Mouse (Mus musculus): Measurements from ENCODE around the gene Medag. TPM values are rescaled to one million over a fixed set of nuclear protein-coding genes. Genes with fewer than 3 reads are reported as not detected.

Gene Medag
- 0.11 and 0.21 TPM in 2 replicates for polyA plus RNA-seq (2015; fragmentation: Nextera tagmentation; extraction: Ambion mirVana)

DNA sequence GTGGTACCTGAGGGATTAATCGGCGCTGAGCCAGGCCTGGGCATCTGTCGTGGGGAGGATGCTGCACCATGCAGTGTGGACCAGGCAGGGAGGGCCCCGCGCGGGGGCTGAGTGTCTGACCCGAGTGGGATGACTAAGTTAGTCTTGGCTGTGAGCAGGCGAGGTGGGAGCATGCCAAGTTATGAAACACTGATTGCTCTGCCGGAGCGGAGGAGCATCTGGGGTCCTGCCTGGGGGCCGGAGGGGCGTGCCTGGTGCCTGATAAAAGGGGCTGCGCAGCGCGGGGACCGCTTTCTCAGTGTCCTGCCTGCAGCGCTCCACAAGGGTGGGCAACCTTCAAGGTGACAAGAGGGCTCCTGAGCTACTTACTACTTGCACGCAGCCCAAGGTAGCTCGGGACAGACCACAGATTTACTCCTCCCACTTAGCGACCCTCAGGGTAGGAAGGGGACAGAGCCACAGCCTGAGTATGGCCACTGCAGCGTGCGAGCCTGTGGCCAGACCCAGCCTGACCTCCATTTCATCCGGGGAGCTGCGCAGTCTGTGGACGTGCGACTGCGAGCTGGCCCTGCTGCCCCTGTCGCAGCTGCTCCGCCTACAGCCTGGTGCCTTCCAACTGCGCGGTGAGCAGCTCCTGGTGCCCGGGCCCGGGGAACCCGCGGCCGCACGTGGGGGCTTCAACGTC lies at the start of gene Medag:
Gene Medag (plus strand): TSS at position 241 of the 685 bp plus-strand sequence.
- H3K4me2 ChIP-seq (ENCODE audit: low read depth, low read length) = peak within 1 kb of the TSS; percentile 37
- H3K4me1 ChIP-seq (ENCODE audit: insufficient read depth) = no peaks in the 10 kb centered on the region
- ATAC-seq (no peak), DNase-seq (peak; percentile 20)
- H3K36me3 ChIP-seq (replicated peaks; ENCODE audit: insufficient read depth, low read length) = no peaks in the 10 kb centered on the region
- H3K9ac ChIP-seq (replicated peaks) = no peak within 1 kb of the TSS
- H3K27me3 ChIP-seq (ENCODE audit: insufficient read depth, low read length) = peaks cover 6% of the 10 kb centered on the region
- H3K4me3 ChIP-seq (ENCODE audit: low read depth, low read length) = peak within 1 kb of the TSS; percentile 13
- no peak for TF ChIP-seq CTCF (IDR thresholded peaks at IDR 0.05; ENCODE audit: low read depth)
- TF ChIP-seq EP300 (IDR thresholded peaks at IDR 0.05; ENCODE audit: low read depth) = no peak
- H3K9me3 ChIP-seq (ENCODE audit: low read length) = no peaks in the 10 kb centered on the region
- 12% methylated on average over 33 of the region's 38 CpGs for WGBS (ENCODE audit: insufficient replicate concordance)
- no peak within 1 kb of the TSS for H3K27ac ChIP-seq (ENCODE audit: low read depth)

DNA sequence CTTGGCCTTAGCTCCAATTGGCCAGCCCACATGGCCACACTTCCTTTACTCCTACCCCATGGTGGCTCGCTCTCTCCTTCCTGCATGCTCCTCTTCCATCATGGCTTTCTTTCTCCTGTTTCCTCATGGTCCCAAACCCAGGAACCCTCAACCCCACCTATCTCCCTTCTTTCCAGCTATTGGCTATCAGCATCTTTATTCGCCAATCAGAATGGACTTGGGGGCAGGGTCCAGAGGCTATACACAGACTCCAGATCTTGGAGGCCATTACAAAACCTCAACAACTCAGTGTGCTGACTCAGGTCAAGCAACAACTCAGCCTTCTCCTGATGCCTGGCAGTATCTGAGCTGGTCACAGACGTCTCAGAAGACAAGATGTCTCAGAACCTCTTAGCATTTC lies 48.9 kb upstream of the Medag start:
- no peak overlapping the region for H3K4me3 ChIP-seq (ENCODE audit: low read depth, low read length)
- DNase-seq = no peak

DNA sequence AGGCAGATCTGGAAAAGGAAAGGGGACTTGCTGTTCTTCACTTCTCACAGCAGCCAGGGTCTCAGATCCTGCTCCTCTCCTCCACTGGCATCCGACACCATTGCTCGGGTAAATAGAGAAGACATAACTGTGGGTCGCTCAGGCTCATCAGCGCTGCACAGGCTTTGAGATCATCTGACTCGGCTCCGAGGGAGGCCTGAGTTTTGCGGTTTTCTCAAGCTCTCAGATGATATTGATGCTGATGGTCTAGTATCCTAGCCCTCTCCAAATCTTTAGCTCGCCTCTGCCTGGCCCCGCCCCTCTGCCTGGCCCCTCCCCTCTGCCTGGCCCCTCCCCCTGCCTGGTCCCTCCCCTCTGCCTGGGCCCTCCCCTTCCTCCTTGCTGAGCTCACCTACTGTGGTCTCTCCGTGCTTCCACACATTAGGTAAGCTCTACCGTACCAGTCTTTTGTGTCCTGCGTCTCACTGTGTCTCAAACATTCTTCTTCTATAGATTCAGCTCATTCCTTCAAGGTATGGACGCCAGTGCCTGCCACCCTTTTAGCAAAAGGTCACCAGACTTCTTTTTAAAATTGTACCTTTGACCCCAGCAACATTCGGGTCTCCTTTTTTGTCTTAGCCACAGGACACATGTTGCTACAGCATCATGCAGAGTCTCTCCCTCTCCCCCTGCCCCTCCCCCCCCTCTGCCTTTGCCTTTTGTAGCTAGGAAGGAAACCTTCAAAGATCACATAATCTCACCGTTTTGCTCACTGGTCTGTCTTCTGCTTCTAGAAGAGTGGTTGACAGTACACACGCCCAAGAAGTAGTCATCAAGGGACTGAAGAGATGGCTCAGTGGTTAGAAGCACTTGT lies 47.4 kb upstream of the Medag start:
- WGBS (ENCODE audit: insufficient replicate concordance) = 58% methylated on average over 16 of the region's 16 CpGs
- no peak for ATAC-seq
- H3K9ac ChIP-seq (replicated peaks) = no peak overlapping the region

More for the DNA sequence above, 48.9 kb upstream of the Medag start:
- no peak for ATAC-seq
- no peak for TF ChIP-seq EP300 (IDR thresholded peaks at IDR 0.05; ENCODE audit: low read depth)
- TF ChIP-seq CTCF (IDR thresholded peaks at IDR 0.05; ENCODE audit: low read depth) = no peak
- H3K4me2 ChIP-seq (ENCODE audit: low read depth, low read length) = no peak overlapping the region
- no peaks in the 10 kb centered on the region for H3K9me3 ChIP-seq (ENCODE audit: low read length)
- H3K9ac ChIP-seq (replicated peaks) = no peak overlapping the region
- 67% methylated on average over 3 of the region's 3 CpGs for WGBS (ENCODE audit: insufficient replicate concordance)
- no peak overlapping the region for H3K27ac ChIP-seq (ENCODE audit: low read depth)
- no peaks in the 10 kb centered on the region for H3K36me3 ChIP-seq (replicated peaks; ENCODE audit: insufficient read depth, low read length)
- H3K4me1 ChIP-seq (ENCODE audit: insufficient read depth) = no peaks in the 10 kb centered on the region
- no peaks in the 10 kb centered on the region for H3K27me3 ChIP-seq (ENCODE audit: insufficient read depth, low read length)

DNA sequence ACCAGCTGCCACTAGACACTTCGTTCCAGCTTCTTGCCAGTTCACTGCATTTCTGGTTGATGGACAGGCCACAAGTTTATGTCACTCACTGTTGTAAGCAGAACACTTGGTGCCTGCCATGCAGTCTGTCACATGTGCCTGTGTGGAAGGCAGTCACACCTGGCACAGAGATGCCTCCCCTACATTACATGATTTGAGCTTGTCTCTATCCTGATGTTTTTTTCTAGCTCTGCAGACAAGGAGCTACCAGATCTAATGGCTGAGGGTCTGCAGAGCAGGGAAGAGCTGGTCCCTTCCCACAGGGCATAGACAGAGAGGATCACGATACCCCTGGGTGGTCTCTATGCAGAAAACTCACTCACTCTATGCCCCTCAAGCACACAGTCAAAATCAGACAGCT lies 44.5 kb upstream of the Medag start:
- no peak overlapping the region for H3K4me2 ChIP-seq (ENCODE audit: low read depth, low read length)
- TF ChIP-seq EP300 (IDR thresholded peaks at IDR 0.05; ENCODE audit: low read depth) (no peak), CTCF (IDR thresholded peaks at IDR 0.05; ENCODE audit: low read depth) (no peak)
- peaks cover 3% of the 10 kb centered on the region; the same call in 1 of the 2 replicates for H3K4me1 ChIP-seq (ENCODE audit: insufficient read depth)
- 69% methylated on average over 2 of the region's 2 CpGs for WGBS (ENCODE audit: insufficient replicate concordance)
- H3K4me3 ChIP-seq (ENCODE audit: low read depth, low read length) = no peak overlapping the region
- ATAC-seq (no peak), DNase-seq (no peak)
- H3K9ac ChIP-seq (replicated peaks) = no peak overlapping the region
- H3K36me3 ChIP-seq (replicated peaks; ENCODE audit: insufficient read depth, low read length) = no peaks in the 10 kb centered on the region
- H3K27ac ChIP-seq (ENCODE audit: low read depth) = no peak overlapping the region
- H3K27me3 ChIP-seq (ENCODE audit: insufficient read depth, low read length) = no peaks in the 10 kb centered on the region
- H3K9me3 ChIP-seq (ENCODE audit: low read length) = no peaks in the 10 kb centered on the region

More for the DNA sequence above, 47.4 kb upstream of the Medag start:
- H3K27me3 ChIP-seq (ENCODE audit: insufficient read depth, low read length) = no peaks in the 10 kb centered on the region
- H3K27ac ChIP-seq (ENCODE audit: low read depth) = no peak overlapping the region
- no peak overlapping the region for H3K4me2 ChIP-seq (ENCODE audit: low read depth, low read length)
- H3K4me1 ChIP-seq (ENCODE audit: insufficient read depth) = peaks cover 3% of the 10 kb centered on the region; the same call in 1 of the 2 replicates
- no peaks in the 10 kb centered on the region for H3K36me3 ChIP-seq (replicated peaks; ENCODE audit: insufficient read depth, low read length)
- no peak for TF ChIP-seq EP300 (IDR thresholded peaks at IDR 0.05; ENCODE audit: low read depth)
- no peak for TF ChIP-seq CTCF (IDR thresholded peaks at IDR 0.05; ENCODE audit: low read depth)
- no peaks in the 10 kb centered on the region for H3K9me3 ChIP-seq (ENCODE audit: low read length)
- no peak for DNase-seq
- H3K4me3 ChIP-seq (ENCODE audit: low read depth, low read length) = no peak overlapping the region

DNA sequence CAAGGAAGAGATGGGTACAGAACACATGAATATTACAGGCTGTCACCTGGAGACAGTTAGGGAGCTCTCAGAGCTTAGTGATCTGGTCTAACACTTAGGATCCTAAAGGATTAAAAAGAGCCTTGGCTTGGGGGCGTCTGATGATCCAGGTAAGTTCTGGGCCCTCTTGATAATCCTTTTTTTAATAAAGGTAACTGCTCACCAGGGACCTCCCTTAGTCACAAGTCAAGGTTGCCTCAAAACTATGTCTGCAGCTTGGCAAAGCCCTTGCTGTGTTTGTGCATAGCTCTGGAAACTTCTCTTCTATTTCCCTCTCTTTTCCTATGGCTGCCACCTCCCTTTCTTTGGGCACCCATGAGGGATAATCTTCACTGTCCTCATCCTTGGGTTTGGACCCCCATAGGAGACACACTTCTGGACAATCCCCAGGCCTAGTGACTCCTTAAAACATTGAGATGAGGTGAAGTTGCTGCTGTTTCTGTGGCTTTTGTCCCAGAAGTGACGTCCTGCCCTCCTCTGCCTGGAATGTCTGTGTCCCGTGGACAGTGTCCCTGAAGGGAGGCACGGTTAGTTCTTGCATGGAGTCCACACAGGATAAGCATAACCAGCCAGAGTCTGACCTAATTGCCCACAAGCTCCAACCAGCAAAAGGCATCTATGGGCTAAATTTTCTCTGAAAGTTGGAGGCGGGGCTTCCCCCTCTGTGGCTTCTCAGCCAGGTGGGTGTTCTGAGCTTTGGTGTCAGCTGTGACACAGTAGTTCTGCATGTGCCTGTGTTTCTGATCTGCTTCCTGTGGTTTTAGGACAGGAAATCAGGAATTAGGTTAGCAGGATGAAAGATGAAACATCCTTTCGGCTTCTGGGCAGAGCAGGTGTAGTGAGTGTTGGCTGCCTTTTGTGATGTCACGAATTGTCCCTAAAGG lies 43.7 kb upstream of the Medag start:
- no peak for ATAC-seq
- Histone ChIP-seq H3K4me3 (ENCODE audit: low read depth, low read length) (no peak overlapping the region), H3K27ac (ENCODE audit: low read depth) (no peak overlapping the region), H3K36me3 (replicated peaks; ENCODE audit: insufficient read depth, low read length) (no peaks in the 10 kb centered on the region), H3K9ac (replicated peaks) (no peak overlapping the region), H3K4me1 (ENCODE audit: insufficient read depth) (peaks cover 3% of the 10 kb centered on the region; the same call in 1 of the 2 replicates), H3K4me2 (ENCODE audit: low read depth, low read length) (no peak overlapping the region), H3K9me3 (ENCODE audit: low read length) (no peaks in the 10 kb centered on the region), H3K27me3 (ENCODE audit: insufficient read depth, low read length) (no peaks in the 10 kb centered on the region)
- DNase-seq = no peak
- no peak for TF ChIP-seq CTCF (IDR thresholded peaks at IDR 0.05; ENCODE audit: low read depth)
- 48% methylated on average over 7 of the region's 7 CpGs for WGBS (ENCODE audit: insufficient replicate concordance)

Data from liver, postnatal 0 days (tissue).